Mouse (Mus musculus) lung, postnatal 36 days (tissue): ENCODE results near the gene Mipol1.
A peak's percentile ranks its signal among the peaks of the same experiment; 100 is the strongest.
"Not testable (repeated sequence)": the region's sequence is repeated elsewhere in the genome, so short reads cannot be mapped to it uniquely, and the experiment has no call there.

Experiments used
- DNase-seq: peaks from one replicate; pipeline ENCODE4 v3.0.0; 2022; ENCODE audit warnings: mixed read lengths

Gene Mipol1

DNA sequence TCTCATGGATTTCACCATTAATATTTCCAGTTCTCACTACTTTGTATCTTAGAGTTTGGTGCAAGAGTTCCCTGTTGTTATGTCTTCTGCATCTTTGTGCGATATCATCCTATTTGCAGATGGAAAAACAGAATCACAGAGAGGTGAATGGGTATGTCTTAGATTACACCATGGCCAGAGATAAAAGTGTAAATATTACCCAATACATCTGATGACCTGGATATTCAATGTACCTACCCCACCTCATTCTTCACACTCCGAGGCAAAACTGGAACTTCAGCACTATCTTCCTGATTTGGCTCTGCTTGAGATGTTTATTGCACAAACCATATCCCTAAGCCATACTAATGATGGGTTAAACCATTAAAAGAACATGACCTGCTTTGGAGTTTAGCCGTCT, 198.0 kb downstream of the Mipol1 start:
- DNase-seq, result no peak

DNA sequence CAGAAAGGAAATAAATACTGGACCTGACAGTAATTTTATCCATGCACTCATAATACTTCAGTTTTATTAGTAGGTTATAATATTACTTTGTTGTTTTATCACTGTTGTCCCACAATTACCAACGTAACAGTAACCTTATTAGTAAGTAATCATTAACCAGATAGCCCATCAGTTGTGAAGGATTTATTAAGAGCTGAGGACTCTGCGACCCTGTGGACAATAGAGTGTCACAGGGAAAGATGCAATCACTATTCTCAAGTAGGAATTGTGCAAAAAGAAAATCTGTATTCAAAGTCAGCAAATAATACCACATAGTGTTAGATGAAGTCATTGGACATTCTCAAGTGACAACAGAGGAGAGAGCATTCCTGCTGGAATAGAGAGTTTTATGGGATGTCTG, 198.5 kb downstream of the Mipol1 start:
- no peak for DNase-seq

- DNase-seq, result not testable (repeated sequence)
These were observed 206.9 kb downstream of the Mipol1 start for GRCm38 (mm10) chr12:57436939-57437659.

GRCm38 (mm10) chr12:57444281-57444903, 214.2 kb downstream of the Mipol1 start:
- DNase-seq, result peak; percentile 80

DNA sequence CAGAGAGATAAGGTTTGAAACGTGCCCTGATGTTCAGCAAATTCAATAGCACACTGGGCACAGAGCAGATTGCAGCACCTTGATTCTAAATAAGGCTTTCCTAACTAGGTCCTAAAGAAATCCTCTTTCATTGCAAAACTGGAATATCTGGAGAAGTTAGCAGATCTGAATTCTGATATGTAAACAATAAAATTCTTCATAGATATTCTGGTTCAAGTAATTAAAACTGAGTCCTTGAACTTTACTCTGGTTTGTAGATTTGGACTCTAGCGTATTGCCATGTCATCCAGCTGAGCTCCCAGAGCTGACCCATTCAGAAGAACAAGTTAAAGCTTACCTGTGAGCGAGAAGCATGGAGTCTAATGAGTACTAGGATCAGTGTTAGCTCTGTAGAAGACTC, 217.1 kb downstream of the Mipol1 start:
- no peak for DNase-seq

GRCm38 (mm10) chr12:57449299-57449698, 219.1 kb downstream of the Mipol1 start:
- DNase-seq, result no peak

- no peak for DNase-seq
These were observed 219.9 kb downstream of the Mipol1 start for GRCm38 (mm10) chr12:57450017-57450583.

DNA sequence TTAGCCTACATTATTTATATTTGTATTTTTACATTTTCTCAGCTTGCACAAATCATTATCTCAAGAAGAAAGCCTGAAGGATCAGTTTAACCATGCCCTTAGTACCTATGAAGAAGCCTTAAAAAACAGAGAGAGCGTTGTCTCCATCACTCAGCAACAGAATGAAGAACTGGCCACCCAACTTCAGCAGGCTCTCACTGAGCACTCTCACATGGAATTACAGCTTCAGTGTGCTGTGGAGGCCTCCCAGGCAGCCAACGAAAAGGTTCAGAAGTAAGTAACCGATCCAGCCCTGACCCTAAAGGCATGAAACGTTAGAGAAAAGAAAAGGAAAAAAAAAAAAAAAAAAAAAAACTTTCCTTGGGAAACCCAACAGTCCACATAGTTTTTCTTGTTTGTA, 226.7 kb downstream of the Mipol1 start:
- DNase-seq, result no peak

DNA sequence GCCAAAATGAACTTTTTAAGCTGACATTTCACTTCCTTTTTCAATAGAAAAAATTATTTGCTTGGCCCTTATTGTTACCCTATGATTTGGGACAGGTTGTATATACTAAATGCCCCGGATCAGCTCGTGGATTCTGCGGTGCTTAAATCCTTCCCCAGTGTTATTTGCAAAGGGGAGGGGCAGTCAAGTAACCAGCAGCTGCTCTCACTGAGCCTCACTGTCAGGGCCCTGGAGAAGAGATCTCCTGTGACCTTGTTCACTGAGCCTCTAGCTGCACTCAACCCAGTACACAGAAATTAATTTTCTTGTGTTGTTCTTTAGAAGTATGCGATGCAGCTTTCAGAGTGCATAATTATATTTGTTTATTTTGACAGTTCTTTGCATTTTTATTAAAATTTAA, 227.1 kb downstream of the Mipol1 start:
- DNase-seq, result no peak

DNA sequence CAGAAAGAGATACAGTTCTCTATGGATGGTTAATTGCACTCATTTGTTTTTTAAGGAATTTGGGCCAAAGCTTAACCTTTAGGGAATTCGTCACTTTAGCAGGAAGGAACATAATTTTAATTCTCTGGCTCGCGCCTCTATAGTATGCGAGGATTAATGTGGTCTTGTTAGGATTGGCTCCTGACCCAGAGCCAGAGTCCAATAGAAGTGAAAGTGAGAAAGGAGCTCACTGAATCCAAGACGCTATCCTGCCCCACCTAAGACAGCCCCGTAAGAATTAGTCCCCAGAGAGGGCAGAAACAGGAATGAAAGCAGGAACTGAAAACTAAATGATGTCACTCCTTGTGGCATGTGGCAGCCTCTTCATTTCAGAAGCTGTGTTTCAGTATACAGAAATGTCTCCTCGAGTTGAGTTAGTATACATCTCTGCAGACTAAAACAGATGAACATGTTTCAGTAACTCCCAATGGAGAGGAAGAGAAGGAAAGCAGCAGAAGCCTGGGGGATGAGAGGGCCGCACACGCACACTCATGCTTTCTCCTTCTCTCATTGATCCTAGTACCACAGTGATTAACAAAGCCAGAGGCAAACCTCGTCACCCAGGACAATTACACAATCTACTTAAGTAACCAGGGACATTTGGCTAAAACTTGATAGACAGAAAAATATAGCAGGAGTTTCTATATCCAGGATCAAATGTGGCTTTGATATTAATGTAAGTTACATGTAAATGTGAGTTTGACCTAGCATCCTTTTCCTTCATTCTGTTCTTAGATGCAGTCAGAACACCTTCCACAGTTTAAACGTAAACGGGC, 234.5 kb downstream of the Mipol1 start:
- DNase-seq, result no peak

DNA sequence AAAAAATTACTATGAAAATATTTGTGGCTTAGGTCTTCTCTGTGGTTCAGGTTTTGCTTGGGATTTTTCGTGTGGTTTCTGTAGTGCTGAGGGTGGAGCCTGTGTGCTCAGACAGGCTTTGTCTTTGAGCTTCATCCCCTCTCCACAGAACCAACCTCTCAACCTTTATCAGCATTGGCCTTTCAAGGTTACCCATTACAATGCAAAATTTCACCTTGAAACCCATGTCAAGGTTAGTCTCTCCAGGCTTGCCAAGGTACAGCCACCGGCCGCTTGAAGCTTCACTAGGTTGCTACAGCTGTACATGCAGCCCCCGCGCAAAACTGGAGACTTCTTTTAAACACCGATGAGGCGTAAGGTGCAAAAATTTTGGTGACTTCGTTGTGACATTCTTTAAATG, 241.6 kb downstream of the Mipol1 start:
- no peak for DNase-seq

- DNase-seq, result no peak
These were observed 246.6 kb downstream of the Mipol1 start for GRCm38 (mm10) chr12:57476876-57477275.

DNA sequence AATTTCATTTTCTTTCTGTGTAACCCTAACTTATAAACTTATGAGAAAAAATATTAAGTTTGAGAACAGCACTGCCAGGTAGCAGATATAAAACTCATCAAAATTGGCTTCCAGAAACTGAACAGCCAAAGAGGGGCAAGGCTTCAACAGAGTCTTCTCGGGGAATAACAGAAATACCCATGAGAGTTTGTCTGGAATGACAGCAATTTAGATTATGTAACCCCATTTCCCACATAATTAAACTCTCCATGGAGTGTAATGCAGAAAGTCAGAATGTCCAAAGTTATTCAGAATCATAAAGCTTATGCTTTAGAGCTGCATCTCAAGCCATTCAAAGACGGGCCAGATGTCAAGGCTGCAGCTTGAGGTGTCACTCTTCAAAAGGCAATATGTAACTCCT, 251.6 kb downstream of the Mipol1 start:
- no peak for DNase-seq

- peak; percentile 71 for DNase-seq
These were observed 266.3 kb downstream of the Mipol1 start for GRCm38 (mm10) chr12:57496347-57497119.

DNA sequence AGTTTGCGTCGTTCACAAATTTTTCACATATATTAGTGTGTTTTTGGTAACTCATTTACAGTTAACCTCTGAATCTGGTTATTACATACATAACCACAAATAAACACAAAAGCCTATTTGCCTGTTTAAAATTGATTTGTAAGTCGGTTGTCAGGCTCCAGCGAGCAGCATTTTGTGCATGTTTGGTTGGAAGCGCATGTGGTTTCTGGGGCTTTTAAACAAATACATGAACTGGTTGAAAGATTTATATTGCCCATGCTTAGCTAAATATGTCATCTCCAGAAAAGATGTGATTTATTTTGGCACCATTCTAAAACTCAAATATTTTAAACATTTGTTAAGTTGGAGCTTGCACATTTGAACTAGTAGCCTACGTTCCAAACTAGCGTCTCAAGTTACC, 270.0 kb downstream of the Mipol1 start:
- no peak for DNase-seq

GRCm38 (mm10) chr12:57505329-57505728, 275.1 kb downstream of the Mipol1 start:
- no peak for DNase-seq

DNA sequence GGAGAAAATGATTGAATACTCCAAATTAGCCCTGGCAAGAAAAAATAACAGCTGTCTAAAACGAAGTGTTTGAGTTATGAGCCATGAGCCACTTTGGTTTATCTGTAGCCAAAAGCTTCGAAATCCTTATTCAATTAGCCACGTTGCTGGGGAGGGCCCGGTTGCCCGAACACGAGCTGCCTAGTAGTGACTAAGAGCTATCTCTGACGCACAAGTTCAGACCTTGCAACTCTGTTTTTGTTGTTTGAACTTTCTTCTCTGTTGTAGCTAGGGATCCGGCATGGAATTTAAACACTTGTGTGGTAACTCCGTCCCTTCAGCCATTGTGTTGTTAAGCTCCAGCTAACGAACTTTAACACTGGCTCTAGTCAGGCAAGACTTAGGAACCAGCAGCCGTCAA, 278.7 kb downstream of the Mipol1 start:
- DNase-seq, result no peak

DNA sequence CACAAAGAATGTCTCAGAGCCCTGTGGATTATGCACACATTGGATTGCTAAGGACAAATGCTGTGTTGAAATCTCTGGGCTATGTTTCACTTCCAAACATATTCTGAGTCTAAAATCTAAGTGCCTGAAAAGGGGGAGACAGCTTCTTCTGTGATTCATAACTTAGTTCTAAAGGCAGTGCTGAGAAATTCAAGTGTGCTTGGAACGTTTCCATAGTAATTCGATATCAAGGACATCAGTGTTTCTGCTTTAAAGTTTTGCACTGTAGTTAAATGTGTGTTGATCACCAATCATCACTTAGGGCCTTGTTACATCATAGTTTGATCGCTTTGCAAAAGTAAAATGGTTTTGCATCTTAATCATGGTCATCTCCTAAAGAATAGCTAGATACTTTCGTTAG, 279.5 kb downstream of the Mipol1 start:
- no peak for DNase-seq

GRCm38 (mm10) chr12:57511127-57511526, 280.9 kb downstream of the Mipol1 start:
- no peak for DNase-seq

- no peak for DNase-seq
These were observed 281.3 kb downstream of the Mipol1 start for GRCm38 (mm10) chr12:57511560-57511959.

- no peak for DNase-seq
These were observed 284.3 kb downstream of the Mipol1 start for GRCm38 (mm10) chr12:57514552-57514951.

DNA sequence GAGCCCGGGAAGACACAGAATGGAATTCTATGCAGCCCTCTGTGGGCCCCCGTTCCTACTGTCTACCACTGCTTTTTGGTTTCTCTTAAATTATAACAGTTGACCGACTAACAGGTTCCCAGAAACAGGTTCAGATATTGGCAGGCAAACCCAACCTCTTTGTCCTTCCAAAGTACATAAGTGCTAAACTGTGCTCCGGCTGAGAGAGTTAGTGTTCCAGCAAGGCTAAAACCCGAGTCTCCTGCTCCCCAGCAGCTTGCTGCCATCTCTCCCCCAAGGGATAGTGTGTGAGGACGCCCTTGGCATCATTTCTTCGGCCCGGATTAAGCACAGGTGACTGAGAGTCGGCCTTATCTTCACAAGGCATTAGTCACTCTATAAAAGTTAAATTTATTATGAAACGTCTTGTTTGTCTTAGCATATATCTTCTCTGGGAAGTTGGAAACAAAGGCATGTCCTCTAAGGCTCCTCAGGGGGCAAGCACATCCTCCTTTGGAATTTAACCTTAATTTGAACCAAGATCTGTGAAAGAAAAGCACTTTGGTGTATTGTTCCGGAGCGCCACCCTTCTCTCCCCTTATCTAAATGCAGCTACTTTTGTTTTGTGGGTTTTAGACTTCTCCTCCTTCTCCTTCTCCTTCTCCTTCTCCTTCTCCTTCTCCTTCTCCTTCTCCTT, 285.6 kb downstream of the Mipol1 start:
- DNase-seq, result no peak
